Mouse (Mus musculus) E14TG2a.4 (cell line): ENCODE results near the gene Cplane1.

Experiments
- CTCF ChIP-seq: conservative IDR thresholded peaks from 2 replicates; pipeline ENCODE4 v1.5.1; 2014; ENCODE audit warnings: low read length
- NANOG ChIP-seq: IDR thresholded peaks from 2 replicates; pipeline ENCODE4 v1.6.1; 2014; ENCODE audit warnings: borderline replicate concordance, low read length, mixed read lengths

- TF ChIP-seq CTCF (no peak), NANOG (no peak)
These were observed 148.5 kb downstream of the Cplane1 start for GRCm38 (mm10) chr15:8317381-8317780.
